Mouse (Mus musculus) ES-Bruce4 (cell line): ENCODE measurements at regions not wholly inside any gene's neighbourhood (a gene's known extent, or its start where the extent isn't known, plus 50 kb on each side); places are given as distances from the start of the nearest gene placed in this dataset.

Source experiments
- CTCF ChIP-seq: IDR thresholded peaks from one replicate; pipeline ENCODE4 v1.8.1; 2011; ENCODE audit warnings: low read depth, low read length
- EP300 ChIP-seq: IDR thresholded peaks from 2 replicates; pipeline ENCODE4 v1.6.1; 2011; ENCODE audit warnings: low read depth, low read length; ENCODE audit not compliant: insufficient read depth
- POLR2A ChIP-seq: IDR thresholded peaks from one replicate; pipeline ENCODE4 v1.8.1; 2011; ENCODE audit warnings: low read length; ENCODE audit not compliant: insufficient read depth

GRCm38 (mm10) chr11:7949201-7949875 lies 715.0 kb downstream of the Tns3 start:
- TF ChIP-seq POLR2A (no peak), CTCF (no peak), EP300 (no peak)
